Mouse (Mus musculus): ENCODE measurements around the gene Sec31a.

DNA sequence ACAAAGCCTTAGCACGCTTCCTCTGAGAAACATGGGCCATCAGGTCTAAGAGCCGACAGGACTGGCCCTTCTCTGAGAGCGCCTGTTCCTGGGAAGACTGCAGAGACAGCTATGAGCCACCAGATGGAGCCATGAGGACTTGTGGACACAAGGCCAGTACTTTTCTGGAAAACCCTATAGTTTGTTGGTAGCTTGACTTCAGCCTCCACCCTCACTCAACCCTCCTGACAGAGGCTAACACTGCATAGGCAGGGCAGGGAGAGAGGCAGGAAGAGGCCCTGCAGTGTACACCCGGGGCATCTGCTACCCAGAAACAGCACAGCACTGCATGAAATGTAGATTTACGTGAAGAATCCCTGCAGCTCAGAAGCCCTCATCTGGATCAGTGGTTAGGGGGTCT lies 42.1 kb downstream of the Sec31a start:
- TF ChIP-seq POLR2AphosphoS5 (IDR thresholded peaks at IDR 0.05; ENCODE audit: insufficient replicate concordance, low read depth, low read length) (no peak), CTCF (IDR thresholded peaks at IDR 0.05; ENCODE audit: low read depth, low read length) (peak; percentile 55; the same call in 1 of the 2 replicates), GATA1 (IDR thresholded peaks at IDR 0.05; ENCODE audit: borderline replicate concordance, low read length) (no peak), TAL1 (conservative IDR thresholded peaks at IDR 0.05; ENCODE audit: low read depth, low read length) (no peak), GATA2 (IDR thresholded peaks at IDR 0.05; ENCODE audit: borderline replicate concordance, low read depth, low read length) (no peak)
